Mouse (Mus musculus): Measurements from ENCODE around the gene Rps6ka2. TPM values are rescaled to one million over a fixed set of nuclear protein-coding genes. Genes with fewer than 3 reads are reported as not detected.

Gene Rps6ka2
- polyA plus RNA-seq, 1 experiment from 2014 or later, result 1.8 TPM

GRCm38 (mm10) chr17:7168961-7169626 is 821 bp upstream of the Rps6ka2 start:
- Histone ChIP-seq H3K27me3 (replicated peaks; ENCODE audit: control insufficient read depth, insufficient read depth, low read length) (no peaks in the 10 kb centered on the region), H3K4me2 (replicated peaks; ENCODE audit: low read depth) (peak overlapping the region; percentile 93), H3K4me3 (ENCODE audit: low read depth, low read length) (peak overlapping the region; percentile 79), H3K9ac (ENCODE audit: low read depth, low read length) (no peak overlapping the region), H3K27ac (ENCODE audit: low read depth, low read length) (peak overlapping the region; percentile 54), H3K36me3 (ENCODE audit: control insufficient read depth, insufficient read depth) (no peaks in the 10 kb centered on the region), H3K4me1 (replicated peaks; ENCODE audit: control insufficient read depth, insufficient read depth, low read length) (0 out of 2 replicates have a peak, but pooled peaks cover 8% of the 10 kb centered on the region), H3K9me3 (ENCODE audit: control insufficient read depth) (no peaks in the 10 kb centered on the region)
- ATAC-seq, result peak; percentile 26; the same call in 1 of the 2 replicates
- WGBS, result 12% methylated on average over 15 of the region's 15 CpGs
- no peak for TF ChIP-seq CTCF (IDR thresholded peaks at IDR 0.05; ENCODE audit: low read depth)

GRCm38 (mm10) chr17:7170304-7171295 is 685 bp downstream of the Rps6ka2 start:
- Histone ChIP-seq H3K4me1 (replicated peaks; ENCODE audit: control insufficient read depth, insufficient read depth, low read length) (0 out of 2 replicates have a peak, but pooled peaks cover 8% of the 10 kb centered on the region), H3K9ac (ENCODE audit: low read depth, low read length) (peak overlapping the region; percentile 55; the same call in 1 of the 2 replicates), H3K27ac (ENCODE audit: low read depth, low read length) (0 out of 2 replicates have a peak overlapping the region, but pooled peaks have one; percentile 24), H3K36me3 (ENCODE audit: control insufficient read depth, insufficient read depth) (no peaks in the 10 kb centered on the region), H3K9me3 (ENCODE audit: control insufficient read depth) (no peaks in the 10 kb centered on the region), H3K4me2 (replicated peaks; ENCODE audit: low read depth) (peak overlapping the region; percentile 93), H3K4me3 (ENCODE audit: low read depth, low read length) (peak overlapping the region; percentile 79), H3K27me3 (replicated peaks; ENCODE audit: control insufficient read depth, insufficient read depth, low read length) (no peaks in the 10 kb centered on the region)
- TF ChIP-seq CTCF (IDR thresholded peaks at IDR 0.05; ENCODE audit: low read depth), result no peak
- 5% methylated on average over 43 of the region's 43 CpGs for WGBS
- peak; percentile 26 for ATAC-seq

GRCm38 (mm10) chr17:7173331-7174028 is 3.6 kb downstream of the Rps6ka2 start:
- 38% methylated on average over 15 of the region's 15 CpGs for WGBS
- Histone ChIP-seq H3K9ac (ENCODE audit: low read depth, low read length) (no peak overlapping the region), H3K27me3 (replicated peaks; ENCODE audit: control insufficient read depth, insufficient read depth, low read length) (no peaks in the 10 kb centered on the region), H3K9me3 (ENCODE audit: control insufficient read depth) (no peaks in the 10 kb centered on the region), H3K4me2 (replicated peaks; ENCODE audit: low read depth) (no peak overlapping the region), H3K27ac (ENCODE audit: low read depth, low read length) (no peak overlapping the region), H3K36me3 (ENCODE audit: control insufficient read depth, insufficient read depth) (no peaks in the 10 kb centered on the region), H3K4me3 (ENCODE audit: low read depth, low read length) (no peak overlapping the region), H3K4me1 (replicated peaks; ENCODE audit: control insufficient read depth, insufficient read depth, low read length) (0 out of 2 replicates have a peak, but pooled peaks cover 7% of the 10 kb centered on the region)
- TF ChIP-seq CTCF (IDR thresholded peaks at IDR 0.05; ENCODE audit: low read depth), result no peak
- no peak for ATAC-seq

GRCm38 (mm10) chr17:7175293-7175692 is 5.4 kb downstream of the Rps6ka2 start:
- no peaks in the 10 kb centered on the region for H3K36me3 ChIP-seq (ENCODE audit: control insufficient read depth, insufficient read depth)
- H3K27me3 ChIP-seq (replicated peaks; ENCODE audit: control insufficient read depth, insufficient read depth, low read length), result no peaks in the 10 kb centered on the region
- H3K9ac ChIP-seq (ENCODE audit: low read depth, low read length), result no peak overlapping the region
- TF ChIP-seq CTCF (IDR thresholded peaks at IDR 0.05; ENCODE audit: low read depth), result no peak
- no peak overlapping the region for H3K4me2 ChIP-seq (replicated peaks; ENCODE audit: low read depth)
- WGBS, result 76% methylated on average over 1 of the region's 1 CpGs
- no peaks in the 10 kb centered on the region for H3K9me3 ChIP-seq (ENCODE audit: control insufficient read depth)
- no peak overlapping the region for H3K27ac ChIP-seq (ENCODE audit: low read depth, low read length)
- no peaks in the 10 kb centered on the region for H3K4me1 ChIP-seq (replicated peaks; ENCODE audit: control insufficient read depth, insufficient read depth, low read length)
- H3K4me3 ChIP-seq (ENCODE audit: low read depth, low read length), result no peak overlapping the region
- ATAC-seq, result no peak

GRCm38 (mm10) chr17:7176394-7176793 is 6.5 kb downstream of the Rps6ka2 start:
- Histone ChIP-seq H3K9ac (ENCODE audit: low read depth, low read length) (no peak overlapping the region), H3K4me2 (replicated peaks; ENCODE audit: low read depth) (no peak overlapping the region), H3K4me3 (ENCODE audit: low read depth, low read length) (no peak overlapping the region), H3K36me3 (ENCODE audit: control insufficient read depth, insufficient read depth) (no peaks in the 10 kb centered on the region), H3K27me3 (replicated peaks; ENCODE audit: control insufficient read depth, insufficient read depth, low read length) (no peaks in the 10 kb centered on the region), H3K4me1 (replicated peaks; ENCODE audit: control insufficient read depth, insufficient read depth, low read length) (no peaks in the 10 kb centered on the region), H3K9me3 (ENCODE audit: control insufficient read depth) (no peaks in the 10 kb centered on the region), H3K27ac (ENCODE audit: low read depth, low read length) (no peak overlapping the region)
- 33% methylated on average over 2 of the region's 2 CpGs for WGBS
- no peak for ATAC-seq
- TF ChIP-seq CTCF (IDR thresholded peaks at IDR 0.05; ENCODE audit: low read depth), result 0 out of 2 replicates have a peak, but pooled peaks have one; percentile 5
